Mouse (Mus musculus) right cerebral cortex, adult 2 months (tissue): ENCODE data around the gene Eif4a3.

ENCODE experiments used
- DNase-seq, 2 experiments: peaks; one replicate each; pipeline ENCODE4 v3.0.0; 2021 to 2022; ENCODE audit warnings: low spot score in 2 of 2

Eif4a3 gene

DNA sequence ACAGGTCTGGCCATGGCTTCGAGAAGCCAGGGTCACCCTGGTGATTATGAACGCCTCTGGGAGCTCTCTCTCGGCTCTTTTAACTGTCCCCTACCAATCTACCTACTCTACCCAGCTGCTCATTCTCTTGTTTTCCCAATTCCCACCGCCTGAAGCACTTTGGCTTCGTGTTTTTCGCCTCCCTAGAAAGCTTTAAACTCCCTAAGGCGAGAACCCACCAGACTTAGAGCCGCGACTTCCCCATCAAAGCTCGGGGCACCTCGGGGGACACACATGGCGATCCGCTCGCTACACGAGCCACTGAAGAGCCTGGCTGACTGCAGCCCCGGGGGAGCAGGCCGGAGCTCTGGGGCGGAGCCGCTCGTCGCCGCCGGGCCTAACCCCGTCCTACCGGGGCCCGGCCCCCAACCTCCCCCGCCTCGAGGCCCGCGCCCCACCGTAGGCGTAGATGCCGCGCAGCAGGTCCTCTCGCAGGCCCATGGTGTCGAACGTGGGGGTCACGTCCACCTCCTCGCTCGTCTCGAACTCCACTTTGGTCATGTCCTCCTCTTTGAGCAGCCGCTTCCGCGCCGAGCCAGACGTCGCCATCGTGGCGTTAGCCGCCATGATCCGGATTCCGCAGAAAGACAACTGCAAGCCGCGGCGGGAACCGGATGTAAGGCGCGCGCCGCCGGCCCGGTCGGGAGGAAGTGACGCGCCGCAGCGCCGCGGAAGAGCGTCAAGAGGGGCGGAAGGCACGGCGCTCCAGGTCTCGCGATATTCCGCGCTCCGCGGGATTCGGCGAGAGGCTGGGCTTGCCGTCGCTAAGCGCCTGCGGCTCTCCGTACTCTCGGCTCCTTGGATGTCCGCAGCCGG, at the start of gene Eif4a3:
Gene Eif4a3, minus strand, starts transcription at position 699 of the 855 bp plus-strand sequence.
- peak; percentile 92 for DNase-seq

DNA sequence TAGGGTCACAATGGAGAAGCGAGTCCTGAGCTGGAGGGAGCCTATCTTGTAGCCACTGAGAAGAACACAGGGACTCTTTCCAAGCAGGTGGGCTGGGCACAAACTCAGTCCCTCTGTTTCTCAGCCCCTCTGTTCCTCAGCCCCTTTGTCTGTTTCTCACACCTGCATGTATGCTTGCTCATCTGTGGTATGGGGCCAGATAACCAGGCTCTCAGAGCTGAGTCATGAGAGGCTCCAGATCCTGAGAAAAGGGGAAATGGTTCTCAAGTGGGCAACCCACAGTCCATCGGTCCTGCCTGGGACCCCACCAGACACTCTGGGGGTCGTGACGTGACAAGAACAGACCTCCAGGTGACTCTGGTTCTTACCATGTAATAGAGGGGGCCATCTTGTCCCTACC, 47.2 kb upstream of the Eif4a3 start:
- DNase-seq, result no peak

DNA sequence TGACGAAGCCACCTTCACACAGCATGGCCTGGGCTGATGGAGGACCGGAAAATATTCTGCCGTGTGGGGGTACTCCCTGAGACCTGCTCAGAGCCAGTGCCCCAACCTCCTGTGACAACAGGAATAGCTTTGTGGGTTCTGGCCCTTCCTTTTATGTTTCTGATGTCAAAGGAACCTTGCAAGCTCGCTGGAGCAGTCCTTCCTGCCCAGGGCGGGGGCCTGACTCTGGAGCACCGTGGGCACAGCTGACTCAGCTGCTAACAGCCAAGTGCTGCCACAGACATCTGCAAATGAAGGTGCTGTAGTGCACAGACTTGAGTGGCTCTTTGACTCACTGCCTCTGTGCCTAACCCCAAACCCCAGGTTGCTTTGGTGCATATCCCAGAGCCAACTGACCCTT, 45.0 kb upstream of the Eif4a3 start:
- no peak for DNase-seq

DNA sequence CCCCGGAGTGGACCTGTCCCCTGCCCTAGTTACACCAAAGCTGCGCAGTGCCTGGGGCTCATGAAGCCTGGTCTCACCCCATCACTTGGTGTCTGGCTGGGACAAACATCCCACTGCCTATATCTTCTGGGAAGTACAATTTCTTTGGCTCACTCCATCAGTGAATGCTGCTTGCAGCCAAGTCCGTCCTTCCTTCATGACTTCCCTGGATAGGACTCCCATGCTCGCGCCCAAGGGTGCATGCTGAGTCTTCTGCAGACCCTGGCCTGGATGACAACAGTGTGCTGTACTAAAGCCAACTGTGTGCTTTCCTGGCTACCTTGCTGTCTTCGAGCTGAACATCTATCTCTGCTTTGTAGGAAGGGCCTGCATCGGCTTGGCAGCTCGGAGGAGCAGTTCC, 44.3 kb upstream of the Eif4a3 start:
- no peak for DNase-seq

DNA sequence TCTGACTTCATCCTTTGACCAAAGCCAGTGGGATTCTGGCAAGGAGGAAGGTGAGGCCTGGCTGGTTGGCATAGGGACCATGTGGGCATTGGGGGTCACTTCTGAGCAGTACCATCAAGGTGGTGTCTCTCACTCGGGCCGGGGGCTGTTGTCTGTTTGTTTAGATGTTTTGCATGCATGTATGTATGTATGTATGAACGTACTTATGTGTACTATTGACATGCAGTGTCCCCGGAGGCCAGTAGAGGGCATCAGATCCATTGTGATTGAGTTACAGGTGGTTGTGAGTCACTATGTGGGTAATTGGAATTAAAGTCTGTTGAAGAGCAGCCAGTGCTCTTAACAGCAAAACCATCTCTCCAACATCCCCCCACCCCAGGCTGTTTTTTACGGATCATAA, 39.7 kb upstream of the Eif4a3 start:
- DNase-seq, result peak; percentile 78 to 86

DNA sequence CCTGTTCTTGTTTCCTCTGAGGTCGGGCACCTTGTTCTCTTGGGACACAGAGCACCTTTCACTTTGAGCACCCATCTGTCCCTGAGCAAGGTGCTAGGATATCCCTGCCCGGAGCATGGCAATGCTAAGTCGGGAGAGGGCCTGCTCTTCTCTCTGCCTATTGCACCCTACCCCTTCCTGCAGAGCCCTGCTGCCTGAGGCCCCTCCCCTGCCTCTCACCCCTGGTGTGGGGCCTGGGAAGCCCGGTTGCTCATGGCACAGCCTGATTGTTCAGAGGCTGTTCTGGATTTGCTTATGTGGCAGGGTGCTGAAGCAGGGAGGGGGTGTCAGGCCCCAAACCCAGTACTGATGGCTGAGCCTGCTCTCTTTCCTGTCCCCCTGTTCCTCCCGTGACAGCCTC, 39.3 kb upstream of the Eif4a3 start:
- no peak for DNase-seq

DNA sequence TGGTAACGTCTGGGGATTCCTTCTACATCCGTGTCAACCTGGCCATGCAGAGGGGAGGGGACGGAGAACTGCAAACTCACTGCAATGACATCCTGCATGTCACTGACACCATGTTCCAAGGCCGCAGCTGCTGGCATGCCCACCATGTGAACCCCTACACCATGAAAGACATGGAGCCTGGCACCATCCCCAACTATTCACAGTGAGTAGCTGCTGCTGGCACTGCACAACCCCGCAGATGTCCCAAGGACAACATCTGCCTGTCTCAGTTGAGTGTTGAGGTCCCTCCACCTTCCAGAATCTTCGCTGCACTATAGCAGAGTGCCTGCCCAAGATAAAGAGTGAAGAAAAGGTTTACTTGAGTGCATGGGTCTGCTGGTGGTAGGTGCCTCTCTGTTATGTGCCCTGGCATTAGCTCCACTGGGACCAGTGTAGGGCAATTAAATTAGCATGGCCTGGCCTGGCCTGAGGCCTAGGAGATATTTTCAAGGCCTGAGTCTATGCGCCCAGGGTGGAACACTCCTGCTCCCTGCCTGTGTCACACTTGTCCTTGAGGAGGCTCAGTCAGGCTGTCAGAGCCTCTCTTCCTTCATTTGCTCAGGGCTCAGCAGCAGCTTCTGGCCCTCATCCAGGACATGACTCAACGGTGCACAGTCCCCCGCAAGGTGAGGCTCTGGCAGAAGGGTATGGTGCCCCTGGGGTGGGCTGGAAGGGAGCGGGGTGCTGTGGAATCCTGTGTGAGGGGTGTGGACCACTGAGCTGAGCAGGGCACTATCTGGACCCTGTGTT, 38.6 kb upstream of the Eif4a3 start:
- no peak for DNase-seq

DNA sequence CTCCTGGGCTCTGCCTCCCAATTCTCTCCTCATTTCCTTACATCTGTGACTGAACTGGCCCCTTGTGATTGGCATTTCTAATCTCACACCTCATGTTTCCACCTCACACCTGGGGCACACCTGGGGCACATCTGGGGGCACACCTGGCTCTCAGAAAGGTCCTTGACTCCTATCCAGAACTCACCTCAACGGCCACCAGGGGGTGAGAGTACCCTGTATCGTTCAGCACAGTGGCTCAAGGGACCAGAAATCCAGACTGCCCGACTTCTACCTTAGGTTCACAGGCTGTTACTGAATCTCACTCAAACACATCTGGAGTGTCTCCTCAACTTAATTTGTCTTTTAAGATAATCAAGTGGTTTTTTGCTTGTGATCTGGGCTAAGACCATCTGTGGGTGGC, 32.1 kb upstream of the Eif4a3 start:
- no peak for DNase-seq

DNA sequence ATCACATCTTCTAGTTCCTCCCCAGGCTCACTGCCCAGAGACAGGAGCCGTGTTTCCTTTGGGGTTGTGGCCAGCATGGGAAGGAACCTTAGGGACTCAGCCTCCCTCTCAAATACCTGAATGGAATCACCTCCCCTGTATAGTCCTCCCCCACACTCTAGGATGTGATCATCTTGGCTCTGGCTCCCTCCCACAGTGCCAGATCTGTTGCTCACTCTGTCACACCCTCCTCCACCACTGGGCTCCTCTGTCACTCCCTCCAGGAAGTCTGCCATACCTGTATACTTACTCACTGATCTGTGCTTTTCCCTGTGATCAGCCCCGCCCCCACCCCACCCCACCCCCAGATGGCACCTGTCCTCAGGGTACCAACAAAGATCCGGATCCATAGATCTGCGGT, 30.7 kb upstream of the Eif4a3 start:
- peak; percentile 32 to 43 for DNase-seq

DNA sequence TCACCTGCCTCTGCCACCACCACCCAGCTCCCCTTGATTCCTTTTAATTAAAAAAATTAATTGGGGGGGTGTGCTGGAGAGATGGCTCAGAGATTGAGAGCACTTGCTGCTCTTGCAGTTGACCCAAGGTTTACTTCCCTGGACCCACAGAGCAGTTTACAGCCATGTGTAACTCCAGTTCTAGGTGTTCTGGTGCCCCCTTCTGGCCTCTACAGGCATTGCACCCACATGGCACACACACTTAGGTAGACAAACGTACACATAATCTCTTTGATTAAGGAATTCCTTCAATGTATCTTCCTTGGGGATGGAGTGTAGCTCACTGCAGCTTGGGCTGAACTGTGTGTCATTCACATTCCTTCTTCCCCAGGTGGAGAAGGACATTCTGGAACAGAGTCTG, 25.2 kb upstream of the Eif4a3 start:
- no peak for DNase-seq

DNA sequence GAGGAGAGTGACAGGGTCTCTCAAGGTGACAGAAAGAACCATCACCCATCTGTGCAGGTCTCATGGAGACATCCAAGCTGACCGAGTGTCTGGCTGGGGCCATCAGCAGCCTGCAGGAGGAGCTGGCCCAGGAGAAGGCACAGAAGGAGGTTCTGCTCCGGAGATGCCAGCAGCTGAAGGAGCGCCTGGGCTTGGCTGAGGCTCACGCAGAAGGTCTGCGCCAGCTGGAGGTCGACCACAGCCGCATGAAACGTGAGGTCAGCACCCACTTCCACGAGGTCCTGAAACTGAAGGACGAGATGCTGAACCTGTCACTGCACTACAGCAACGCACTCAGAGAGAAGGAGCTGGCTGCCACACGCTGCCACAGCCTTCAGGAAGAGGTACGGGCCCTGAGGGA, 22.6 kb upstream of the Eif4a3 start:
- no peak for DNase-seq

DNA sequence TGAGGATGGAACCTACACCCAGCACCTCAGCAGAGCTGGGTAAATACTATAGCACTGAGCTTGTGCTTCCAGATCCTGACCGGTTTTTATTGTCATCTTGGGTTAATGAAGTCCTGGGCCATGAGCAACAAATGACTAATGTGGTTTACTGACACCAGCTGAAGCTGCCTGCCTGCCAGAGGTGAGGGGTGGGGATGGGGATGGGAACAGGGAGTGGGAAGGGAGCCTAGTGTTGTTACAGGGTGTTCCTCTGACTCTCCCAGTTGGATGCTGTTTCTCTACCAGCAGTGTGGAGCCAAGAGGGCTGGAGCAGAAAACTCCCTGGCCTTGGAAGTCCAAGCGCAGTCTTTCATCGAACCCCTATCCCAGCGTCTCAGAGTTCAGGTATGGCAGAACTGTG, 16.8 kb upstream of the Eif4a3 start:
- no peak for DNase-seq

DNA sequence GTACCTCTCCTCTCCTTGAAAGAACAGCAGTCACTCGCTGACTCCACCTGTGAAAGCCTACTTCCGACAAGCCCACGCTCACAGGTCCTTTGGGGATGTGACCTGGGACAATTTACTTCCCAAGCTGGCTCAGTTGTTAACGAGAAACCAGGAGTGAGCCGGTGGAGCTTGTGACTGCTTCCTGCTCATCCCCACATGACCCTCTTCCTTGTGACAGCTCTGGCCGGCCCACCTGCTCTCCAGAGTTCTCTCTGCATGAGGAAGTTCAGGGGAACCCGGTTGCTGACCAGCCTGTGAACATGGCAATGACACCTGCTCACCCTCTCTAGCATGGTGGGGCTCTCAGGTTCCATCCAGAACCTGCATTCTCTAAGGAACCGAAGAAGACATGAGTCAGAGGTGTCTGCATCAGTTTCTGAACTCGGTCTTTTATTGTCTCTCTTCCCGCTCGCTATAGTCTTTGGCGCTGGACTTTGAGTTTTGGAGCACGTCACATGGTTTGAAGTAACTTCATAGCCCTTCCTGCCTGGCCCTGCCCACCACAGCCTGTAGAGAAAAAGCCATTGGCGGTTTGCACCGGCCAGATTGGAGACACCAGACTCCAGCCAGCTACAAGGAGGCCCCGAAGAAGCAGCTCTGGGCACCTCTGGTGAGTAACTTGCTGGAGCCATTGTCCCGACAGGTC, 14.5 kb upstream of the Eif4a3 start:
- DNase-seq, result no peak

DNA sequence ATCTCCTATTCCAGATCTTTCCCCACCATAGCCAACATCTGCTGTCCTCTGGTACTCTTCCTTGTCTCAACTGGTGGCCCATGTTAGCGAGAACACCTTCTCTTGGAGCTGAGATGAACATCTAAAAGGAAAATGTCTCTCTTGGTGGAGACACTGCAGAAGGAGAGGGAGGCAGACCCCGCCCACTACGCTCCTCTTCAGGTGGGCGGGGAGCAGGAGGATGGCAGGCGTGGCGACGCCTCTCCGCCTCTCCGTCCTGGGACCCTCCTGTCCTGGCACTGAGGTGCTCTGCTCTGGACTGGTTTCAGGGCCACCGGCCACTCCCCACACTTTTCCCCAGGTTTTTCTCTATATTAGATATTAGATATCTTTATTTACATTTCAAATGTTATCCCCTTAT, 10.7 kb upstream of the Eif4a3 start:
- DNase-seq, result no peak

DNA sequence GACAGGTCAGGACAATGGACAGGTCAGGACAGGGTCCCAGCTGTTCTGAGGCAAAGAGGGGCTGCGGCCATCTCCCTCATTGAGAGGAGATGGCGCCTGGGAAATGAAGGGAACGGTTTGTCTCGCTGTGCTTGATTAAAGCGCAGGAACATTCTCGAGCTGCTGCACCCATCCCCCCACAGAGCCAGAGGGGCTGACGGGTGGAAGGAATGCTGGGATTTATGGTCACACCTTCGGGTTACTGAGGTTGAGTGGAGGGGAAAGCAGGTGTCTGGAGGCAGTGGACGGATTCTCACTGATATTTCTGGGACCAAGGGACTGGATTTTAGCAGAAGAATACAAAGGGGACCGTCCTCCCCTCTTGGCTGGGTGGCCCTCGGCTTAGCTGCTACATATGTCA, 8.0 kb upstream of the Eif4a3 start:
- DNase-seq, result no peak

DNA sequence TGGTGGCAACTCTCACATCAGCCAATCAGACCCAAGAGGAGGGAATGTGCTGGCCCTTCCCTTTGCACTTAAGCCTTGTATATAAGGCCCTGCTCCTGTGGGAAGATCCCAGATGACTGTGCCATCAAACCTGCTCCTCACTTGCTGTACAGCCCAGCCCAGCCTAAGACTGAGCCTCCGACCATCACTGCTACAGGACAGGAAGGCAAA, 7.7 kb upstream of the Eif4a3 start, which contains the start of gene Card14:
Gene Card14, plus strand, starts transcription at position 111 of the 210 bp plus-strand sequence.
- DNase-seq, result no peak

DNA sequence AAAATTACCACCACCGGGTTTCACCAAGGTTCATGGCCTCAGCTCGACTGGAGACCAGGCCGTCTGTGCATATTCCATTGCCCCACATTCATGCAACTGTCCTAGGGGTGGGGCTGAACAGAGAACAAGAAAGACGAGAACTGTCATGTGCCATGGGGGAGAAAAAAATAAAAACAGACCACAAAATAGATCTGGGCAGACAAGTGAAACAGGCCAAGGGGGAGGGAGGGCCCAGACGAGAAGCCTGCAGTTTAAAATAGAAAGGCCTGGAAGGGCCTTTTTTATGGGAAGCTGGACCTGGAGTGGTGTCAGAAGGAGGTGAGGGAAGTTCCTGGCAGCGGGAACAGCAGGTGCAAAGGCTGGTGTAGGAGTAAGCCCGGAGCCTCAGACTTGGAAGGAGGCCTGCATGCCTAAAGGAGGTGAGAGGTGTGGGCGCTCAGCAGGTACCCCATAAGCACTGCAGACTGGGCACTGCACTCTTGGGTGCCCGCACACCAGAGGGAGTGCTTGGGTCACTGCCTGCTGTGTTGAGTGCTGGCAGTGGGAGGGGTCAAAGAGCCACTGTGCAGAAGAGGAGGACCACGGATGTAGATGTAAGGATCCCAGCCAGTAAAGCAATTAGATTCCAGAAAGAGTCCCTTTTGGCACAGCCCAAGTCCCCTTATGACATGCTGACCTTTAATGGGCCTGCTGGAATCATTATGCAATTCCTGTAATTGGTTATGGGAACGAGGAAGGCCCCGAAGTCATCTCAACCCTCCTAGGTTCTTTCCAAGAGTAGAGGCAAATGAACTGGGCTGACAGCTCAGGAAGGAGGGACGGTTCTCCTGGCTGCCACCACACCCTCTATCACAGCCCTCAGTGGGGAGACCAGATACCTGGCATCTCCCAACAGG, 7.1 kb upstream of the Eif4a3 start:
- DNase-seq, result no peak

DNA sequence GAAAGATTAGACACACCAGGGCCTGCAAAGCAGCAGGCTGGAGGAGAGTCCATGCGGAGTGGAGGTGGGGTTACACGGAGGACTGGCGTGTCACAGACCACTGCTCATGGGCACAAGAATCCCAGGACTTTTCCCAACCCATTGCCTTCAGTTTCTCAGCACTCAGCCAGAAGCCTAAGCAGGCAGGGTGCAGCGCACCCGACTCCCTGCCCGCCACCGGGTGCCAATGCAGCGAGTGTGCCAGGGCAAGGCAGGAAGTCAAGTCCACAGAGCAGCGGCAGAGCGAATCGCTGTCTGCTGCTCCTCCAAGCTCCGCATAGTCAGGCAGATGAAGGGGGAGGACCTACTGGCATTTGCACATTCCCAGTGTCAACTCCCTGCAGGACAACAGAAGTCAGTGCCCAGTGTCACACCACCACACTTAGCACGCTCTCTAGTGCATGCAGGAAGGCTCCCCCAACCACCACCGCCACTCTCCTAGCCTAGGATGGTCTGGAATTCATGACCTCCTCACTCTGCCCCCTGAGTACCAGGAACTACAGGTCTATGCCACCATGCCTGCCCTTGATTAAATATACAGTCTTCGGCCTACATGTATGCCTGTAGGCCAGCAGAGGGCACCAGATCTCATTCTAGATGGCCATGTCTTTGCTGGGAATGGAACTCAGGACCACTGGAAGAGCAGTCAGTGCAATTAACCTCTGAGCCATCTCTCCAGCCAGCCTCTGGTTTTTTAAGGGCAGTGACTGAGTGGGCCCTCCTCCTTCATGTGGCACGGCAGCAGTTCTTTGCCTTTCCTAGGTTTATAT, 5.2 kb upstream of the Eif4a3 start:
- DNase-seq, result peak; percentile 28 to 31

DNA sequence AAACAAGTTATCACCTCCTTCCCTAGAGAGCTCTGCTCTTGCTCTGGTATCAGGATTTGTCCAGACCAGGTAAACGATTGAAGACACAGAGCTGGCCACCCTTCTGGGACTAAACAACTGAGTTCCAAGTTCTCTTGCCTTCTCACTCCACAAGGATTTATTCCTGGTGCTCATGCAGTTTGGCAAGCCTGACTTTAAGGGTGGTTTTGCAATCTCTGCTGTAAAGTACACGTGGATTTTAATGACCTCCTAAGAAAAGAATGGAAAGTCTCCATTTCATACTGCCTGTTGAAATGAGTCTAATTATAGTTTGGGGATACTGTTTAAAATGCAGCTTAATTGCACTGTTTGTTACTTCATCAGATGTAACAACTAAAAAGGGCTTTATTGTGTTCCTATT, 1.1 kb upstream of the Eif4a3 start:
- DNase-seq, result no peak

DNA sequence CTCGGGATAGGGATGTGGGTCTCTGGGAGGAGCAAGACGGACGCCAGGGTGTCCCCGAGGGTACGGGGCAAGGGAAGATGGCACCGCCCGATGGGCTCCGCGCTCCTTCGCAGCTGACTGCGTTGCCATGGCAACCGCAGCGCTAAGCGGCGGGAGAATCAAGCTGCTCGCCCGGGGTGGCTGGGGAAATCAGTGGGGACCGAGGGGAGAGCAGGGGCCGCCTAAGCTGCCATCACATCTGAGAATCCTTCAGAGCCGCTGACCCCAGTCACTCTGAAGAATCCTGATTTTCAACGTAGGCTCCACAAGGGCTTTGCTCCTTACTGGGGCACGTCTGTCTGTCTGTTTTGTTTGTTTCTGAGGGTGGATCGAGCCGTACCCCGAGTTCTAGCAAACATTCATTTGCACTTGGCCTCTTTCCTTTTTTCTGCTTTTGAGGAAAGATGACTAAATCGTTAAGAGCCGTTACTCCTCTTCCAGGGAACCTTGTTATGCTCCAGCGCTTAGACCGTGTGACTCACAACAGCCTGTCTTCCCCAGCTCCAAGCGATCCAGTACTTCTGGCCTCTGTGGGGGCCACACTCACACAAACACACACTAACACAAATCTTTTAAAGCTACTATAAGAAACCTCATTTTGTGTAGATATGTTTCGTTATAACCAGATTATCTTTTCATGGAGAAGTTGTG, 502 bp upstream of the Eif4a3 start:
- DNase-seq, result peak in 1 of 2 experiments; percentile 25
